Mouse (Mus musculus): ENCODE data around the gene Ugt1a9. TPM values are rescaled to one million over a fixed set of nuclear protein-coding genes. Genes with fewer than 3 reads are reported as not detected.
"Not testable (repeated sequence)": the region's sequence is repeated elsewhere in the genome, so short reads cannot be mapped to it uniquely, and the experiment has no call there.

The Ugt1a9 gene
- polyA plus RNA-seq (2015; fragmentation: Nextera tagmentation; extraction: Ambion mirVana): 0.65 and 1.4 TPM in 2 replicates

GRCm38 (mm10) chr1:88070495-88070894, at the start of gene Ugt1a9:
Gene Ugt1a9, plus strand, starts transcription at chr1:88070800.
- no peak within 1 kb of the TSS for H3K4me2 ChIP-seq (replicated peaks; ENCODE audit: low read depth)
- H3K9me3 ChIP-seq (ENCODE audit: control insufficient read depth, low read length): no peaks in the 10 kb centered on the region
- H3K36me3 ChIP-seq (ENCODE audit: control insufficient read depth, insufficient read depth, low read length): no peaks in the 10 kb centered on the region
- H3K9ac ChIP-seq (ENCODE audit: low read length): no peak within 1 kb of the TSS
- no peak for TF ChIP-seq CTCF (IDR thresholded peaks at IDR 0.05; ENCODE audit: low read depth)
- TF ChIP-seq EP300 (optimal IDR thresholded peaks at IDR 0.05): no peak
- no peak for ATAC-seq (ENCODE audit: low FRiP score, low TSS enrichment)
- H3K27ac ChIP-seq (replicated peaks): no peak within 1 kb of the TSS
- 33% methylated on average over 2 of the region's 2 CpGs for WGBS
- H3K4me3 ChIP-seq (ENCODE audit: low read depth, low read length): no peak within 1 kb of the TSS
- no peak for DNase-seq (ENCODE audit: low spot score)
- H3K27me3 ChIP-seq (ENCODE audit: control insufficient read depth, insufficient read depth, low read length): no peaks in the 10 kb centered on the region
- H3K4me1 ChIP-seq (replicated peaks; ENCODE audit: control insufficient read depth, insufficient read depth): no peaks in the 10 kb centered on the region

- H3K27ac ChIP-seq (replicated peaks); H3K9ac ChIP-seq (ENCODE audit: low read length); H3K4me1 ChIP-seq (replicated peaks; ENCODE audit: control insufficient read depth, insufficient read depth); DNase-seq (ENCODE audit: low spot score); H3K4me2 ChIP-seq (replicated peaks; ENCODE audit: low read depth); H3K4me3 ChIP-seq (ENCODE audit: low read depth, low read length); H3K36me3 ChIP-seq (ENCODE audit: control insufficient read depth, insufficient read depth, low read length); H3K27me3 ChIP-seq (ENCODE audit: control insufficient read depth, insufficient read depth, low read length); H3K9me3 ChIP-seq (ENCODE audit: control insufficient read depth, low read length); ATAC-seq (ENCODE audit: low FRiP score, low TSS enrichment): not testable (repeated sequence)
- 59% methylated on average over 3 of the region's 3 CpGs for WGBS
These were observed 45.4 kb upstream of the Ugt1a9 start for GRCm38 (mm10) chr1:88025244-88025643.

- not testable (repeated sequence) for H3K9ac ChIP-seq (ENCODE audit: low read length); H3K4me3 ChIP-seq (ENCODE audit: low read depth, low read length); ATAC-seq (ENCODE audit: low FRiP score, low TSS enrichment); H3K36me3 ChIP-seq (ENCODE audit: control insufficient read depth, insufficient read depth, low read length); H3K4me1 ChIP-seq (replicated peaks; ENCODE audit: control insufficient read depth, insufficient read depth); H3K9me3 ChIP-seq (ENCODE audit: control insufficient read depth, low read length); H3K4me2 ChIP-seq (replicated peaks; ENCODE audit: low read depth); DNase-seq (ENCODE audit: low spot score); H3K27ac ChIP-seq (replicated peaks); H3K27me3 ChIP-seq (ENCODE audit: control insufficient read depth, insufficient read depth, low read length)
- 71% methylated on average over 1 of the region's 2 CpGs for WGBS
These were observed 27.6 kb upstream of the Ugt1a9 start for GRCm38 (mm10) chr1:88043044-88043443.

- not testable (repeated sequence) for H3K4me1 ChIP-seq (replicated peaks; ENCODE audit: control insufficient read depth, insufficient read depth); H3K27ac ChIP-seq (replicated peaks); H3K27me3 ChIP-seq (ENCODE audit: control insufficient read depth, insufficient read depth, low read length); H3K9ac ChIP-seq (ENCODE audit: low read length); H3K4me2 ChIP-seq (replicated peaks; ENCODE audit: low read depth); H3K4me3 ChIP-seq (ENCODE audit: low read depth, low read length); H3K36me3 ChIP-seq (ENCODE audit: control insufficient read depth, insufficient read depth, low read length); ATAC-seq (ENCODE audit: low FRiP score, low TSS enrichment); H3K9me3 ChIP-seq (ENCODE audit: control insufficient read depth, low read length); DNase-seq (ENCODE audit: low spot score)
- 55% methylated on average over 3 of the region's 5 CpGs for WGBS
These were observed 25.7 kb upstream of the Ugt1a9 start for GRCm38 (mm10) chr1:88044832-88045437.

- not testable (repeated sequence) for H3K27ac ChIP-seq (replicated peaks); ATAC-seq (ENCODE audit: low FRiP score, low TSS enrichment)
These were observed 23.2 kb upstream of the Ugt1a9 start for GRCm38 (mm10) chr1:88047408-88047807.

GRCm38 (mm10) chr1:88055088-88055487, 15.5 kb upstream of the Ugt1a9 start, which contains the start of gene Ugt1a10:
Gene Ugt1a10, plus strand, starts transcription at chr1:88055388.
- no peaks in the 10 kb centered on the region for H3K36me3 ChIP-seq (ENCODE audit: control insufficient read depth, insufficient read depth, low read length)
- no peaks in the 10 kb centered on the region for H3K4me1 ChIP-seq (replicated peaks; ENCODE audit: control insufficient read depth, insufficient read depth)
- DNase-seq (ENCODE audit: low spot score) (no peak), ATAC-seq (ENCODE audit: low FRiP score, low TSS enrichment) (no peak)
- no peak within 1 kb of the TSS for H3K4me3 ChIP-seq (ENCODE audit: low read depth, low read length)
- no peak within 1 kb of the TSS for H3K27ac ChIP-seq (replicated peaks)
- no peak for TF ChIP-seq EP300 (optimal IDR thresholded peaks at IDR 0.05)
- TF ChIP-seq CTCF (IDR thresholded peaks at IDR 0.05; ENCODE audit: low read depth): no peak
- WGBS: 71% methylated on average over 1 of the region's 1 CpGs
- no peak within 1 kb of the TSS for H3K9ac ChIP-seq (ENCODE audit: low read length)
- no peaks in the 10 kb centered on the region for H3K9me3 ChIP-seq (ENCODE audit: control insufficient read depth, low read length)
- no peak within 1 kb of the TSS for H3K4me2 ChIP-seq (replicated peaks; ENCODE audit: low read depth)
- H3K27me3 ChIP-seq (ENCODE audit: control insufficient read depth, insufficient read depth, low read length): no peaks in the 10 kb centered on the region

More at GRCm38 (mm10) chr1:88047408-88047807, 23.2 kb upstream of the Ugt1a9 start:
- not testable (repeated sequence) for DNase-seq (ENCODE audit: low spot score); H3K36me3 ChIP-seq (ENCODE audit: control insufficient read depth, insufficient read depth, low read length); H3K4me2 ChIP-seq (replicated peaks; ENCODE audit: low read depth); H3K27me3 ChIP-seq (ENCODE audit: control insufficient read depth, insufficient read depth, low read length); H3K9me3 ChIP-seq (ENCODE audit: control insufficient read depth, low read length); H3K4me3 ChIP-seq (ENCODE audit: low read depth, low read length); H3K4me1 ChIP-seq (replicated peaks; ENCODE audit: control insufficient read depth, insufficient read depth); H3K9ac ChIP-seq (ENCODE audit: low read length)
- 90% methylated on average over 2 of the region's 2 CpGs for WGBS

GRCm38 (mm10) chr1:88066472-88067102, 4.0 kb upstream of the Ugt1a9 start:
- not testable (repeated sequence) for H3K27me3 ChIP-seq (ENCODE audit: control insufficient read depth, insufficient read depth, low read length); DNase-seq (ENCODE audit: low spot score); H3K9me3 ChIP-seq (ENCODE audit: control insufficient read depth, low read length); H3K27ac ChIP-seq (replicated peaks); H3K4me3 ChIP-seq (ENCODE audit: low read depth, low read length); H3K4me1 ChIP-seq (replicated peaks; ENCODE audit: control insufficient read depth, insufficient read depth); H3K4me2 ChIP-seq (replicated peaks; ENCODE audit: low read depth); H3K36me3 ChIP-seq (ENCODE audit: control insufficient read depth, insufficient read depth, low read length); ATAC-seq (ENCODE audit: low FRiP score, low TSS enrichment); H3K9ac ChIP-seq (ENCODE audit: low read length)
- 69% methylated on average over 1 of the region's 2 CpGs for WGBS

Measured in stomach, postnatal 0 days (tissue).